Mouse (Mus musculus) heart, embryonic 11.5 days (tissue): ENCODE results near the gene Wnt5b. TPM values are rescaled to one million over a fixed set of nuclear protein-coding genes. Genes with fewer than 3 reads are reported as not detected.
"Not testable (repeated sequence)": the region's sequence is repeated elsewhere in the genome, so short reads cannot be mapped to it uniquely, and the experiment has no call there.

Experiments used
- ATAC-seq: fragments of 200-750 bp; cut with Nextera tagmentation; replicated peaks from 2 replicates; pipeline ENCODE4 v1.8.0; 2017; ENCODE audit warnings: moderate library complexity; ENCODE audit not compliant: insufficient number of reproducible peaks, low FRiP score, low TSS enrichment
- H3K27ac ChIP-seq: fragments of 300-500 bp; sonication (generic); 2 replicates; pipeline ENCODE4 v1.5.1; 2014; ENCODE audit warnings: mild to moderate bottlenecking, low read depth, low read length
- H3K27me3 ChIP-seq: fragments of 300-500 bp; sonication (generic); 2 replicates; pipeline ENCODE4 v1.6.1; 2014; ENCODE audit warnings: mild to moderate bottlenecking, low read length, mixed read lengths; ENCODE audit not compliant: control insufficient read depth, insufficient read depth
- H3K36me3 ChIP-seq: fragments of 300-500 bp; sonication (generic); 2 replicates; pipeline ENCODE4 v1.6.1; 2014; ENCODE audit warnings: mild to moderate bottlenecking, low read length, moderate library complexity, mixed read lengths; ENCODE audit not compliant: control insufficient read depth, insufficient read depth
- H3K4me1 ChIP-seq: fragments of 300-500 bp; sonication (generic); 2 replicates; pipeline ENCODE4 v1.6.1; 2014; ENCODE audit warnings: low read length; ENCODE audit not compliant: control insufficient read depth, insufficient read depth
- H3K4me2 ChIP-seq: fragments of 300-500 bp; sonication (generic); 2 replicates; pipeline ENCODE4 v1.6.1; 2014; ENCODE audit warnings: mild to moderate bottlenecking, moderate library complexity
- H3K4me3 ChIP-seq: fragments of 300-500 bp; sonication (generic); 2 replicates; pipeline ENCODE4 v1.5.1; 2014; ENCODE audit warnings: low read depth, low read length
- H3K9ac ChIP-seq: fragments of 300-500 bp; sonication (generic); 2 replicates; pipeline ENCODE4 v1.6.1; 2014; ENCODE audit warnings: mild to moderate bottlenecking, low read depth, low read length, moderate library complexity
- H3K9me3 ChIP-seq: fragments of 300-500 bp; sonication (generic); replicated peaks from 2 replicates; pipeline ENCODE4 v1.6.1; 2016; ENCODE audit warnings: low read length; ENCODE audit not compliant: control insufficient read depth
- WGBS: fragments of 180-500 bp; shearing (Covaris S2); extraction: QIAGEN DNeasy Blood & Tissue Kit; methylation state at CpG from one replicate; pipeline ENCODE4 v1.1.7; 2014; ENCODE audit not compliant: insufficient replicate concordance; 5-methylcytosine and 5-hydroxymethylcytosine counted together
- polyA plus RNA-seq: library from polyadenylated mRNA; unstranded; fragments of >200 nt; fragmentation: Nextera tagmentation; extraction: Ambion mirVana; gene quantifications from 2 replicates; pipeline ENCODE4 v1.2.1, GENCODE M21; 2014

Wnt5b gene
- polyA plus RNA-seq, 1 experiment from 2014 or later, result 7.3 TPM

DNA sequence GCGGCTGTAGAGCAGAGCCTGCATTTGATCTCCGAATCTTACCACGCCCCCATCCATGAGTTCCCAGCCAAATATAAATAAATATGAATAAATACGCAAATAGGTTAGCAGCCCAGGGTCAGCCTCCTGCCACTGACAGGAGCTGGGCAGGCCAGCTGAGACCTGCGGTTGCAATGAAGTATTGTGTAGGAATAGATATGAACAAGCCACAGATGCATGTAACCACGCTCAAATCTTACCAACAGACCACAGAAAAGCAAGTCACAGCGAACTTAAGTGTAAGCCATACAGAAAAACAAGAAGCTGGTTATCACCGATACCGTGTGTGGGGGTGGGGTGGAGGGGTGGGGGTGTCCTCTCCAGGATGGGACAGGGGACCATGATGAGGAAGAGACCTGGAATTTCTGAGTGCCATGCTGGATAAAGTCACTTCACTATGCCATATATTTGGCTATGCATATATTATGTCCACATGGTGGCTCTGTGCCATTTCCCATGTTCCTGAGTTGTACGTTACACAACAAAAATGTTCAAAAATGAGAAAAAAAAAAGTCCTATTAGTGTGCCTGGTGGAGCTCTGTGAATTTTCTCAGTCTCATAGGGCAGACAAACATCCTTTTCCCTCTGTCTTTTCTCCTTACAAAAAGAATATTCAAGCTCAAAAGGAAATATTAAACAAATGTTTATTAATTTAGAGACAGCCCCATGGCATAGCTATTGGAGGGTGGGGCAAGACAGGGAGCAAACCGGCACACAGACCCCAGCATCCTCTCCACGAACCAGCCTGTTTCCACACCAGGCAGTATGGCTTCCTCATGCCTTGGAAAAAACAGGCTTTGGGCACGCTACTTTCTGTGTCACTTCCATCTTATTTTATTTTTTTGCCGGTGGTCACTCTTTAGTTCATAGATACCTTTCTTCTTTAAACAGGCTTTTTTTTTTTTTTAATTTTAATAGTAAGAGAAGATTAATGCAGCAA lies 92.9 kb downstream of the Wnt5b start:
- Histone ChIP-seq H3K9me3 (no peaks in the 10 kb centered on the region), H3K9ac (peak overlapping the region; percentile 65), H3K4me3 (peak overlapping the region; percentile 42), H3K36me3 (no peaks in the 10 kb centered on the region), H3K27me3 (peaks cover 2% of the 10 kb centered on the region; the same call in 1 of the 2 replicates), H3K4me1 (peaks cover 15% of the 10 kb centered on the region), H3K4me2 (peak overlapping the region; percentile 77), H3K27ac (peak overlapping the region; percentile 71; the same call in 1 of the 2 replicates)
- ATAC-seq, result no peak
- WGBS, result 34% methylated on average over 14 of the region's 14 CpGs

DNA sequence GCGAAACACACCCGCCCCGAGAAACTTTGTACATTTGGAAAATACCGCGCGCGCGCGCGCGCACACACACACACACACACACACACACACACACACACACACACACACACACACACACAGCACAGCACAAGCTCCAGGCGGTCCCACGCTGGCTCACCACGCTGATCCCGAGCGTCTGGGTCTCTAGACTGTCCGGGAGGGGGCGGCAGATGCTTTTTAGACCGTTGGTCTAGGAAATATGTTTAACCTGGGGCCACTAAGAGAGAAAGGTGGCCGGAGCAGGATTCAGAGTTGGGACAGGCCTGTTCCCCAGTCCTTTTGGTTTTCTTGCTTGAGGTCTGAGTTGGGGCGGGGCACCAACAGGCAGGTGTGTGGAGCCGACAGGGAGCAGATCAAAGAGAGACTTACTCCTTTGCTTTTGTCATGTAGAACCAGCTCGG lies 95.1 kb downstream of the Wnt5b start:
- Histone ChIP-seq H3K4me1 (peaks cover 15% of the 10 kb centered on the region), H3K9me3 (no peaks in the 10 kb centered on the region), H3K4me2 (peak overlapping the region; percentile 75), H3K27ac (no peak overlapping the region), H3K27me3 (peaks cover 2% of the 10 kb centered on the region; the same call in 1 of the 2 replicates), H3K4me3 (peak overlapping the region; percentile 42), H3K36me3 (no peaks in the 10 kb centered on the region), H3K9ac (peak overlapping the region; percentile 49; the same call in 1 of the 2 replicates)
- no peak for ATAC-seq
- WGBS, result 2% methylated on average over 23 of the region's 23 CpGs

DNA sequence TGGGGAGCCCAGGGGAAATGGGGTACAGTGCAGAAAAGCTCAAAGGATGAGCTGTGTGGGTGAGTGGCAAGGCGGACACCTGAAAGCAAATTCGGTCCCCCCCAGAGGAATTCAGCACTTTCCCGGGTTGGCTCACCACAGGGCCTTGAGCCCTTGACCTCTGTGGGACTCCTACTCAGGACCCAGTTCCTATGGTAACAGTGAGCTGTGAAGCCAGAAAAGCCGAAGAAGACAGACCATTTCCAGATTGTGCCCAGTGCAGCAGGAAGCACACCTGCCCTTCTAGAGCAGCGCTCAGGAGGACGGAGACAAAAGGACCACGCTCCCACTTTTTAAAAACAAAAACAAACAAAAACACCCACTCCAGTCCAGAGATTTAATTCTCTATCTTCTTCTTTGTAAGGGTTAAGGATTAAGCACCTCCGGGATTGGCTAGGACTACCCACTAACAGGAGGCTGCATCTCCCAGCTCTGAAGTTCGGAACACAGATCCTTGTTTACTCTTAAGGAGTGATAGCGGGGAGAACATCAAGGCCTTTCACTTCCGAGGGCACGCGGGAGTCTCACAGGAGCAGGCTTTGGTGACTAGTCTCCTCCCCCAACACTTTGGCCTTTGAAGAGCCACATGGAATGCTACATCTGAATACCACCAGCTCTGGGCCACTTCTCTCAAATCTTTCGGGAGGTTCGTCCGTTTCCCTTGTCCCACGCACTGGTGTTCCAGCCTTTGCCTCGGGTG lies 95.7 kb downstream of the Wnt5b start:
- Histone ChIP-seq H3K27me3 (peaks cover 2% of the 10 kb centered on the region; the same call in 1 of the 2 replicates), H3K9ac (peak overlapping the region; percentile 49; the same call in 1 of the 2 replicates), H3K4me3 (peak overlapping the region; percentile 42), H3K27ac (no peak overlapping the region), H3K36me3 (no peaks in the 10 kb centered on the region), H3K4me2 (peak overlapping the region; percentile 75), H3K4me1 (peaks cover 15% of the 10 kb centered on the region), H3K9me3 (no peaks in the 10 kb centered on the region)
- WGBS, result 6% methylated on average over 18 of the region's 18 CpGs
- ATAC-seq, result no peak

DNA sequence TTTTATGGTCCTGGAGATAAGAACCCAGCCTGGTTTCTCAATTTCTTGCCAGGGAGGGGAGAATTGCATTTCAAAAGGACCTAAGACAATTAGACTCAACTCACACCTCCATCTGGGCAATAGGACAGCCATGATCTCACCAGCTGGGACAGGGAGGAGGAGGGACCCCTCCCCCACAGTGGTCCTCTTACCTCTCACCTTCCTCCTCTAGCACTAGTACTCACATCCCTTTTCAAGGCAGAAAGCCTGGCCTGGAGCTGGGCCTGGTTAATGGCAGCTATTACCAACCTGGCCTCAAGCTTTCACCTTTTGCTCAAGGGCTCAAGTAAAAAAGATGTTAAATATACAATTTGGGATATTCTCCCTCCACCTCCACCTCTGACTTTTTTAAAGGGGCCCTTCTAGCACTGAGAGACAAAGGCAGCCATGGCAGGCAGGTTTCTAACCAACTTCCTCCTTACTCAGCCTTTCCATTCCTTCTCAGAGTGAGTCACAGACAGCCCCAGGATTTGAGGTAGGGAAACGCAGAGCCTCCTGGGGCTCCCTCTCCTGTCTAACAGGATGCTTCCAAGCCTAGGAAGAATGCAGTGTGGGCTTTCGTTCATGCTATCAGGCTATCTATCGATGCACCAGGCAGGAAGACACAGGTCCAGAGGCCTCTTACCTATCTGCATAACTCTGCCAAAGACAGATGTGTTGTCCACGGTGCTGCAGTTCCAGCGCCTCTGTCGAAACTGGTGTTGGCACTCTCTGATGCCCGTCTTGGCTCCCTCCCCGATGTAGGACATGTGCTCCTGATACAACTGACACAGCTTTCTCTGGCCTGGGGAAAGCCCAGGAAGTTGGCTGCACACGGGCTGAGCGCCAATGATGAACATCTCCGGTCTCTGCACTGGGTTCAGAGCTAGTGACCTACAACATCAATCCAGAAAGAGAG lies 98.2 kb downstream of the Wnt5b start:
- H3K27ac ChIP-seq, result no peak overlapping the region
- H3K9ac ChIP-seq, result no peak overlapping the region
- 60% methylated on average over 11 of the region's 11 CpGs for WGBS
- H3K9me3 ChIP-seq, result no peaks in the 10 kb centered on the region
- peaks cover 12% of the 10 kb centered on the region for H3K4me1 ChIP-seq
- H3K4me2 ChIP-seq, result no peak overlapping the region
- ATAC-seq, result no peak
- peaks cover 2% of the 10 kb centered on the region; the same call in 1 of the 2 replicates for H3K27me3 ChIP-seq
- H3K4me3 ChIP-seq, result no peak overlapping the region
- no peaks in the 10 kb centered on the region for H3K36me3 ChIP-seq

DNA sequence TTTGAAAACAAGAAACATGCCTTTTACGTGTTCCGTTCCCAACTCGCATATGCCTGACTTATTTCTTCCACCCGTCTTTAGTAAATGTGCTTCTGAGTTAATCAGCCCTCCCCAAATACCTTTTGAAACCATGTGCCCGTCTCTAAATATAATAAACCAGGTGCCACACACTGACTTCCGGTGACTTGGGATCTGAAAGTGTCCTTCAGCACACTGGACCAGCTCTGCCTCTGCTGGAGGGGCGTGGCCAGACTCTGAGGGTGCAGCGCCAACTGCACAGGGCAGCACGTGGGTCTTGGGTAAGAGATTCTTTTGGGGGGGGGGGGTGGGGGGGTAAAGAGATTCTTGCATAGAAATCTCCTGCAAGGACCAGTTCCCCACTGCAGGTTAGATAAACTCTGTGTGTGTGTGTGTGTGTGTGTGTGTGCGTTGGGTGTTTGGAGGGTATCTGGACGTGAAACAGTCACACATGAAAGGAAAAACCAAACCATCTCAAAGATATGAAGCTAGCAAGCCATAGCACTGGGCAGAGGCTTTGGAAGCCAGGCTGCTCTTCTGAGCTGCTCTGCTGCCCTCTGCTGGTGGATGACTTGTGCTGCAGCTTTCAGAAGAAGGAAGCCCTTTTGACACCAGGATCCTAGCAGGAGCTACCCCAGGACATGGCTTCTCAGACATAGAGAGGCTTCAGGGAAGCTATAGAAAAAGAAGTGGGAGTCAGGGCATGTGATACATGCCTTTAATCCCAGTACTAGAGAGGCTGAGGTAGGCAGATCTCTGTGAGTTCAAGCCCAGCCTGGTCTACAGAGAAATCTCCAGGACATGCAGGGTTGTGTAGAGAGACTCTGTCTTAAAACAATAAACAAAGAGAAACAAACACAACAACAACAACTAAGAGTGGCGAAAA lies 100.2 kb downstream of the Wnt5b start:
- ATAC-seq, result peak; percentile 66
- no peak overlapping the region; the same call in 1 of the 2 replicates for H3K4me3 ChIP-seq
- H3K4me1 ChIP-seq, result peaks cover 2% of the 10 kb centered on the region; the same call in 1 of the 2 replicates
- no peaks in the 10 kb centered on the region for H3K9me3 ChIP-seq
- H3K36me3 ChIP-seq, result no peaks in the 10 kb centered on the region
- peak overlapping the region; percentile 40 for H3K4me2 ChIP-seq
- H3K27ac ChIP-seq, result peak overlapping the region; percentile 46; the same call in 1 of the 2 replicates
- 42% methylated on average over 12 of the region's 12 CpGs for WGBS
- H3K27me3 ChIP-seq, result no peaks in the 10 kb centered on the region
- no peak overlapping the region for H3K9ac ChIP-seq

DNA sequence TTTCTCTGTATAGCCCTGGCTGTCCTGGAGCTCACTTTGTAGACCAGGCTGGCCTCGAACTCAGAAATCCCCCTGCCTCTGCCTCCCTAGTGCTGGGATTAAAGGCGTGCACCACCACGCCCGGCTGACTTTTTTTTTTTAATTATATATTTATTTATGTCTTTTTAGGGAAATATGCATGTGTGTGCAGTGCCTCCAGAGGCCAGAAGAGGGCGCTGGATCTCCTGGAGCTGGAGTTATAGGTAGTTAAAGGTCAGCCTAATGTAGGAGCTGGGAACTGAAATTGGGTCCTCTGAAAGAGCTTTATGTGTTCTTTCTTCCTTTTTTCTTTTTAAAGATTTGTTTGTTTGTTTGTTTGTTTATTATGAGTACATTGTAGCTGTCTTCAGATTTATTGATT lies 101.4 kb downstream of the Wnt5b start:
- not testable (repeated sequence) for H3K9me3 ChIP-seq, H3K4me2 ChIP-seq, H3K27me3 ChIP-seq, H3K27ac ChIP-seq, H3K4me3 ChIP-seq, ATAC-seq, H3K36me3 ChIP-seq, H3K9ac ChIP-seq, H3K4me1 ChIP-seq
- WGBS, result 68% methylated on average over 5 of the region's 5 CpGs

DNA sequence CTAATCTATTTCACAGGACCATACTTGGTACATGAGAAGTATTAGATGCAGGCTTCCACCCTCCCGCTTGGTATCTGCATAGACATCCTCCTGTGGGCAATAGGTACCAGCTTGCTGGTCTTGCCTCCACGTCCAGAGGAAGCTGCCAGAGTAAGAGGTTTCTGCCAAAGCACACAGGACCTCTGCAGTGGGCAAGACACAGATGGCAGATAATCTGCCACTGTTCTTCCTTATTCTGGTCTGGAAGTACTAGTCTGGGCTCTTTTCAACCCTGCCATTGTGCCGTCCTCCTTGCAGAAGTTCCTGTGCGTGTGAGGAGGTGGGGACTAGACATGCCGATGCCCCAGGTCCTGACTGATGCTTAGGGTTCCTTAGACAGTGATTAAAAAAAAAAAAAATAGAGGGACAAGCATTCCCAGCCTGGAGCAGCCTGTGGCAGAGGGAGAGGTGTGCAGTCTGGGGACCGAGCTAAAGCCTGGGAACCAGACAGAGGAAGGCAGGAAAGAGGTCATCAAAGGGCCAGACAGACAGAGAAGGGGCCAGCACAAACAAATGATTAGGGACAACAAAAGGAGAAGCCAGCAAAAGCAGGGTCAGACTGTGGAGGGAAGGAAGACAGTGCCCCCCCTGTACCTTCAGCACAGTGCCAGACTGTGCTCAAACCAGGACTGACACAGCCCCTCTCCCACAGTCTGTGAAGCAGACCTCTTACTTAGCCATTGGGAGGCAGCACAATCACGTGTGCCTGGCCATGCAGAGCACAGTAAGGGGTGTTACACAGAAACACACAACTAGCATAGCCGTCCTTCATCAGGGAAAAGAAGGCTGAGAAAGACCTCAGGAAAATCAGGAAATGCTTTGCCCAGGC lies 106.0 kb downstream of the Wnt5b start:
- H3K4me1 ChIP-seq, result no peaks in the 10 kb centered on the region; the same call in 1 of the 2 replicates
- no peak overlapping the region for H3K27ac ChIP-seq
- 42% methylated on average over 8 of the region's 8 CpGs for WGBS
- no peaks in the 10 kb centered on the region for H3K36me3 ChIP-seq
- no peak overlapping the region for H3K4me3 ChIP-seq
- ATAC-seq, result peak; percentile 71; the same call in 1 of the 2 replicates
- no peak overlapping the region for H3K9ac ChIP-seq
- H3K4me2 ChIP-seq, result no peak overlapping the region
- H3K27me3 ChIP-seq, result no peaks in the 10 kb centered on the region
- H3K9me3 ChIP-seq, result no peaks in the 10 kb centered on the region
